9 mouse cellular contexts compared by ENCODE assay signal in genomic region chr16:58476363-58476762, GRCm38 (mm10). TPM values are rescaled to one million over a fixed set of nuclear protein-coding genes. Genes with fewer than 3 reads are reported as not detected.
DNase-seq lines count a peak whose midpoint lies in the region; ATAC-seq lines count a peak whose summit lies in the region.
"Had no signal": no experiment of that assay in that cellular context is flagged by ENCODE, and none has a peak within 500 bp of the region (broad histone marks: within the 10 kb centered on the region; RNA-seq: fewer than 3 reads in every experiment).

No protein-coding gene starts in this region.

- ATAC-seq in liver, embryonic 12.5 days, result no peak; the same call in 1 of the 2 replicates
- ATAC-seq in heart, embryonic 12.5 days (ENCODE audit: insufficient number of reproducible peaks, low FRiP score), result no peak
- ATAC-seq in stomach, embryonic 14.5 days (ENCODE audit: insufficient number of reproducible peaks, insufficient read depth, low FRiP score, low read depth), result peak; percentile 70

- intact Hi-C loops in left cerebral cortex, postnatal 36 days (cut with DNase I), result no loop called here

- DNase-seq in liver, result no peak
- DNase-seq in kidney, postnatal 14 days, result peak; percentile 74
- no peak for DNase-seq in left cerebral cortex, postnatal 36 days (ENCODE audit: low spot score in 2 of 2)
- DNase-seq in left cerebral cortex, adult 18-20 months (ENCODE audit: low spot score in 2 of 2), result no peak
- DNase-seq in left cerebral cortex, adult 9 months (ENCODE audit: low spot score in 2 of 2), result no peak

- 68% methylated on average over 2 of the region's 2 CpGs for WGBS in liver, embryonic 12.5 days (ENCODE audit: insufficient replicate concordance)
- WGBS in heart, embryonic 12.5 days, result 58% methylated on average over 2 of the region's 2 CpGs
- 54% methylated on average over 2 of the region's 2 CpGs for WGBS in stomach, embryonic 14.5 days

- H3K9ac ChIP-seq in liver, embryonic 12.5 days, result no peak overlapping the region
- no peak overlapping the region for H3K9ac ChIP-seq in heart, embryonic 12.5 days
- no peak overlapping the region for H3K9ac ChIP-seq in stomach, embryonic 14.5 days (replicated peaks; ENCODE audit: low read depth, low read length)
- H3K9ac ChIP-seq: embryonic facial prominence, embryonic 13.5 days had no signal

- 0 out of 2 replicates have a peak, but pooled peaks cover 6% of the 10 kb centered on the region for H3K9me3 ChIP-seq in liver, embryonic 12.5 days (replicated peaks)
- H3K9me3 ChIP-seq in heart, embryonic 12.5 days (replicated peaks), result peaks cover 6% of the 10 kb centered on the region; the same call in 1 of the 2 replicates
- peaks cover 3% of the 10 kb centered on the region; the same call in 1 of the 2 replicates for H3K9me3 ChIP-seq in stomach, embryonic 14.5 days (ENCODE audit: control insufficient read depth, low read depth, low read length)
- H3K9me3 ChIP-seq: embryonic facial prominence, embryonic 13.5 days had no signal

- H3K4me3 ChIP-seq in liver, embryonic 12.5 days, result no peak overlapping the region
- H3K4me3 ChIP-seq in heart, embryonic 12.5 days, result no peak overlapping the region
- no peak overlapping the region for H3K4me3 ChIP-seq in stomach, embryonic 14.5 days (ENCODE audit: low read depth, low read length)
- H3K4me3 ChIP-seq: embryonic facial prominence, embryonic 13.5 days had no signal

- peaks cover 23% of the 10 kb centered on the region for H3K4me1 ChIP-seq in liver, embryonic 12.5 days
- H3K4me1 ChIP-seq in heart, embryonic 12.5 days (replicated peaks), result peaks cover 17% of the 10 kb centered on the region
- H3K4me1 ChIP-seq in stomach, embryonic 14.5 days (ENCODE audit: control insufficient read depth, insufficient read depth, low read length), result no peaks in the 10 kb centered on the region
- H3K4me1 ChIP-seq: embryonic facial prominence, embryonic 13.5 days had no signal

- peak overlapping the region; percentile 43 for H3K27ac ChIP-seq in liver, embryonic 12.5 days
- H3K27ac ChIP-seq in heart, embryonic 12.5 days (ENCODE audit: poor library complexity, severe bottlenecking), result peak overlapping the region; percentile 51; the same call in 1 of the 2 replicates
- no peak overlapping the region for H3K27ac ChIP-seq in stomach, embryonic 14.5 days (ENCODE audit: low read length)
- H3K27ac ChIP-seq: embryonic facial prominence, embryonic 13.5 days had no signal

- H3K27me3 ChIP-seq in liver, embryonic 12.5 days (replicated peaks), result no peaks in the 10 kb centered on the region
- H3K27me3 ChIP-seq in heart, embryonic 12.5 days (replicated peaks), result no peaks in the 10 kb centered on the region
- no peaks in the 10 kb centered on the region for H3K27me3 ChIP-seq in stomach, embryonic 14.5 days (ENCODE audit: control insufficient read depth, insufficient read depth, low read length)
- H3K27me3 ChIP-seq: embryonic facial prominence, embryonic 13.5 days had no signal

- no peak overlapping the region for H3K4me2 ChIP-seq in liver, embryonic 12.5 days
- H3K4me2 ChIP-seq in heart, embryonic 12.5 days, result no peak overlapping the region
- H3K4me2 ChIP-seq in stomach, embryonic 14.5 days (replicated peaks; ENCODE audit: low read depth, low read length), result no peak overlapping the region
- H3K4me2 ChIP-seq: embryonic facial prominence, embryonic 13.5 days had no signal

- H3K36me3 ChIP-seq in liver, embryonic 12.5 days, result peaks cover 98% of the 10 kb centered on the region
- H3K36me3 ChIP-seq in heart, embryonic 12.5 days, result peaks cover 64% of the 10 kb centered on the region
- H3K36me3 ChIP-seq in stomach, embryonic 14.5 days (ENCODE audit: control insufficient read depth, insufficient read depth, low read length), result peaks cover 9% of the 10 kb centered on the region; the same call in 1 of the 2 replicates

RNA-seq across cellular contexts. Expression of gene St3gal6, which starts 47.7 kb away (rescaled TPM):
- 60.1 TPM in 2 replicates for polyA plus RNA-seq in liver, embryonic 12.5 days (2016; fragmentation: Nextera tagmentation; extraction: Ambion mirVana)
- 15.9 and 18.2 TPM in 2 replicates for polyA plus RNA-seq in heart, embryonic 12.5 days (2016; fragmentation: Nextera tagmentation; extraction: Ambion mirVana)
- polyA plus RNA-seq in stomach, embryonic 14.5 days (2014; fragmentation: Nextera tagmentation; extraction: Ambion mirVana), result 9.7 and 11.1 TPM in 2 replicates
- 10 to 100 TPM; 20.2 to 22.9 TPM for total RNA-seq in left cerebral cortex, postnatal 36 days (2021)
- total RNA-seq in left cerebral cortex, adult 18-20 months (2021), result 10 to 100 TPM; 22.4 to 25.8 TPM
